Mouse (Mus musculus): ENCODE results near the gene Tbxas1.

Tbxas1 gene

GRCm38 (mm10) chr6:39003126-39003525, 127.9 kb downstream of the Tbxas1 start:
- DNase-seq (ENCODE audit: low spot score): no peak

- no peak for DNase-seq (ENCODE audit: low spot score)
Measured at GRCm38 (mm10) chr6:39004003-39004473, 128.8 kb downstream of the Tbxas1 start.

- peak; percentile 9 for DNase-seq (ENCODE audit: low spot score)
Measured at GRCm38 (mm10) chr6:39005267-39005944, 130.2 kb downstream of the Tbxas1 start.

GRCm38 (mm10) chr6:39005945-39006572, 130.9 kb downstream of the Tbxas1 start:
- DNase-seq (ENCODE audit: low spot score): peak; percentile 60

- DNase-seq (ENCODE audit: low spot score): peak; percentile 44
Measured at GRCm38 (mm10) chr6:39007223-39007622, 132.0 kb downstream of the Tbxas1 start.

- DNase-seq (ENCODE audit: low spot score): no peak
Measured at GRCm38 (mm10) chr6:39008116-39008515, 132.9 kb downstream of the Tbxas1 start.

- DNase-seq (ENCODE audit: low spot score): no peak
Measured at GRCm38 (mm10) chr6:39013034-39013832, 138.0 kb downstream of the Tbxas1 start.

- no peak for DNase-seq (ENCODE audit: low spot score)
Measured at GRCm38 (mm10) chr6:39017942-39018341, 142.7 kb downstream of the Tbxas1 start.

- DNase-seq (ENCODE audit: low spot score): no peak
Measured at GRCm38 (mm10) chr6:39018805-39019204, 143.6 kb downstream of the Tbxas1 start.

GRCm38 (mm10) chr6:39019219-39019618, 144.0 kb downstream of the Tbxas1 start:
- no peak for DNase-seq (ENCODE audit: low spot score)

GRCm38 (mm10) chr6:39021909-39022308, 146.7 kb downstream of the Tbxas1 start:
- DNase-seq (ENCODE audit: low spot score): no peak

- DNase-seq (ENCODE audit: low spot score): no peak
Measured at GRCm38 (mm10) chr6:39022461-39023181, 147.4 kb downstream of the Tbxas1 start.

- DNase-seq (ENCODE audit: low spot score): no peak
Measured at GRCm38 (mm10) chr6:39024631-39025030, 149.4 kb downstream of the Tbxas1 start.

GRCm38 (mm10) chr6:39025038-39025437, 149.8 kb downstream of the Tbxas1 start:
- DNase-seq (ENCODE audit: low spot score): no peak

GRCm38 (mm10) chr6:39030714-39031113, 155.5 kb downstream of the Tbxas1 start:
- DNase-seq (ENCODE audit: low spot score): no peak

GRCm38 (mm10) chr6:39033676-39034075, 158.5 kb downstream of the Tbxas1 start:
- DNase-seq (ENCODE audit: low spot score): no peak

- no peak for DNase-seq (ENCODE audit: low spot score)
Measured at GRCm38 (mm10) chr6:39035039-39035438, 159.8 kb downstream of the Tbxas1 start.

GRCm38 (mm10) chr6:39036204-39036603, 161.0 kb downstream of the Tbxas1 start:
- no peak for DNase-seq (ENCODE audit: low spot score)

GRCm38 (mm10) chr6:39040451-39040850, 165.2 kb downstream of the Tbxas1 start:
- no peak for DNase-seq (ENCODE audit: low spot score)

- DNase-seq (ENCODE audit: low spot score): no peak
Measured at GRCm38 (mm10) chr6:39049141-39049540, 173.9 kb downstream of the Tbxas1 start.

GRCm38 (mm10) chr6:39050836-39051235, 175.6 kb downstream of the Tbxas1 start:
- DNase-seq (ENCODE audit: low spot score): no peak

All from retina, embryonic 14.5 days (tissue).